Mouse (Mus musculus) A20 (cell line): ENCODE measurements at regions not wholly inside any gene's neighbourhood (a gene's known extent, or its start where the extent isn't known, plus 50 kb on each side); places are given as distances from the start of the nearest gene placed in this dataset.
A peak's percentile ranks its signal among the peaks of the same experiment; 100 is the strongest.

Source experiments
- DNase-seq: peaks from one replicate; pipeline ENCODE4 v3.0.0-alpha.2; 2011; ENCODE audit warnings: low read depth, low spot score

DNA sequence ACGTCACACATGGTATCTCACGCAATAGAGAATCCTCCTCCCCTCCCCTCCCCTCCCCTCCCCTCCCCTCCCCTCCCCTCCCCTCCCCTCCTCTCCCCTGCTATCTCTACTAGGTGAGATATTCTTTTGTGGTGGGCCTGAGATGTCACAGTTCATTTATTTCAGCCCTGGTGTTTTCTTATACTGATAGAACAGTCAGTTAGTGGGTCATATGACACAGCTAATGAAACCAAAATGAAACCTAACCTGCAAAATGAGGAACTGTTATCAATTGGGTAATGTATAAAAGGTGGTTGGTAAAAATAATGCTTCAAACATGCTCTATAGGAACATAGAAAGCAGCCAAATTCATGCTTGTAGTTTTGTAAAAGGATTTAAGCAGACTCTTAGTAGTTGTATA lies 174.5 kb upstream of the Syt1 start:
- DNase-seq, result peak; percentile 27

DNA sequence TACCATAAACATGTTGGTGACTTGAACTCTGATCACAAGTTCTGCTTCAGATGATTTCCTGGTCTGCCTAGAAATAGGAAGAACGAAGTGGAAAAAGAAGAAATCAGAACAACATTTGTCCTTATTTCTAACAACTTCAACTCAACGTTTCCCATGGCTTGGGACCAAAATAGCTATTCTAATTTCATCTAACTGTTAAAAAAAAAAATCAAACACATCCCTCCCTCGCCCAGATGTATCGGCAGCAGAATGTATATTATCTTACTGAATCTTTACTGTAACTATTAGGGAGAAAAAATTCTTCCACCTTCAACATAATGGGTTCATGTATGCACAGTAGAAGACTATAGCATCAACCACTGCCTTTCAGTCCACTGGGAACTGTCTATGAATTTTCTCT lies 169.7 kb upstream of the Syt1 start:
- no peak for DNase-seq

DNA sequence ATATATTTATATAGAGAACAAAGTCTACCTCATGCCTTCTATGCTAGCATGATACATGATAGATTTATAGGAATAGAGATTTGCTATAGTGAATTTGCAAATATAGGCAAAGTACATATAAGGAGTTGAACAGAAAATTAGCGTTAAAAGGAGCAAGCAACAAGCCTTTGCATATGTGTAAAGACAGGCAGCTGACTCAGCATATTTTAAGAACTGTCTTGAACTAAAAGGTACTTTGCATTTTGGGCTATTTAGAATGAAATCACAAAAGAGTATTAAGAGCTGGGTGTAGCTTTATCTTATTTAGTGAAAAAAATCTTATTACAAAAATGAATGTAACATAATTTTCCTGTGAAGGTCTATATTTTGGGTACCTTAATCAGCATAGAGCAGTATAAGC lies 149.9 kb upstream of the Syt1 start:
- no peak for DNase-seq

DNA sequence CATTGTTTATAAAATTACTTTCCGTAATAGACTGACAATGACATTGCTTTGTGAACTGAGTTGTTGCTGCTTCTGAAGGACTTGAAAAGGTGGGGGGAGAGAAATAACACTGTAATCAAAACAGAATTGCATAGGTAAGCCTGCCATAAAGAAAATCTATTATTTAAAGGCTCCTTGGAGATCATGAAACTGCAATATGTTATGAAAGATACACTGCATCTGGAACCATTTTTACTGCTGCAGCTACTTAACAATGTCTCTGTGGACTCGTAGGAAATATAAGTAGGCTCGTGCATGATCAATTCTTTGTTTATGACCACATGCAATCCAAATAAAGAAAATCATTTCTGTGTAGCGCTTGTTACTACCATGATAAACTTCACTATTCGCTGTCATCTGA lies 145.0 kb upstream of the Syt1 start:
- no peak for DNase-seq

DNA sequence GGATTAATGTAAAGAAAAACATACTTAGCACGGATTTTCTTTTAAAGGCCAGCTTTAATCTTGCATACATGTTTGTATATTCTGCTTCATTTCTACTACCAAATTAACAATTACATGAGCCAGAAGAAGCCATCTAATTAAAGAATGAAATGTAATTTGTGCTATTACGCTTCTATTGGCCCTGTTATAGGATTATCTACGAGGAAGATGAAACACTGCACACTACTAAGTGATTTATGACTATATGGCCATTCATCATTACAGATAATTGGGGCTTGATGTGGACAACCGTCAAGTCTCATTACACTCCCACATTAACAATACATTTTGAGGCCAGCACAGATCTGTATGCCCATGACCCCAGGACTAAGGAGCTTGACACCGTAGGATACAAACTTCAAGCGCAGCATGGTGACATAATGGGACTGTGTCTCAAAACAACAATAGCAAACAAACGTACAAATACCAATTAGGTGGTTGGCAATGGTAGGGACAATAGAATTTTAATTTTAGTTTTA lies 129.7 kb upstream of the Syt1 start:
- DNase-seq, result no peak

DNA sequence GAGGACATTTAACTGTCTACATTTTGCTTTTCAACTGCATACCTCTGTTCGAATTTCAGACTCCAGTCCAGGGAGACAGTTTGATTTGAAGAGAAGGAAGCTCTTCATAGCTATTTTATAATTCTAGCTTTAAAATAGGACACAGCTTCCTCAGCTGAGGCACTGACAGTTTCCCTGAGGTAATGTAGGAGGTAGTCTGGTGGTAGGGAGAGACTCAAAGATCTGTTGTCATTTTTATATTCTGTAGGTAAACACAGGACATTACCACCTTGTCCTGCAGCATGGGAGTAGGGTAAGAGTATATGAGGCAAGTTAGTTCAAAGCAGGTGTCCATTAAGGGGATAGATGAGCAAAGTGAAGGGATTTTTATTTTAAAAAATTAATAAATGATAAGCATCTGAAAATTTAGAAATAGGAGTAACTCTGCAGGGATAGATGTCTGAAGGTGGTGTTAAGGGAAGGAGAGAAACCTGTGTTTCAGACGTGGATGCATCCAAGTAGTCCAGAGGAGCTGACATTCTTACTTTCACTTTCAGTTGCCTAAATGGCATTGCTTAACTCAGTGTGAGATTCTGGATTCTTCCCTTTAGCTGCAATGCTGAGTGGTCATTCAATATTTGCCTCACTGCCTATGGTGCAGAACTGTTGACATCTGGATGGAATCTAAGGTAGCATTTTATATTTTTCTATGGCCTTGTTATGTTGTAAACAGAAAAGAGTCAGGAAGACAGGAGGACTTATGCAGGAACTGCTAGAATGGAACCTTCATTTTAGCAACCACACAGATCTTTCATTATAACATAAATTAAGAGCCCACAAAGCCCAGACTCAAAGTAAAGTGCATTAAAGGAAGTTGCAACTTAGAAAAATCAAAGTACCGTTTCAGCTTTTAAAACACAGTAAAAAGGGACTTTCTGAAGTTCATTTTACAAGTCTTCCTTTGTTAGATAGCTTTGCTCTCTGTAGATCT lies 126.3 kb upstream of the Syt1 start:
- DNase-seq, result peak; percentile 48

DNA sequence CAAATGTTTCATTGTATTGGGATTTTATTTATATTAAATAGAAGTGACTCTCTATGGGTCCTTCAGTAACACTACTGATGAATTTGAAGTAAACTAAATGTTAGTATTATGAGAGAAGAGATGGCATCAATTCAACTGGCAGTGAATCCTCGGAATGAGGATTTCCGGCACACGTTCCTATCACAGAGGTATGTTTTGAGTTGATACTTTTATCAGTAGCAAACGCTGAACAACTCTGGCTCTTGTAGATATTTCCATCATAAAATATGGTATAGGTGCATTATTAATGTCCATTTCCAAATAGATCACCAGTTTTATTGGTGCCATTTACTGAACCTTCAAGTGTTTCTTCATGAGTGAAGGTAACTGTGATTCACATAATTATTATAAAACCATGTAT lies 123.7 kb upstream of the Syt1 start:
- DNase-seq, result no peak

DNA sequence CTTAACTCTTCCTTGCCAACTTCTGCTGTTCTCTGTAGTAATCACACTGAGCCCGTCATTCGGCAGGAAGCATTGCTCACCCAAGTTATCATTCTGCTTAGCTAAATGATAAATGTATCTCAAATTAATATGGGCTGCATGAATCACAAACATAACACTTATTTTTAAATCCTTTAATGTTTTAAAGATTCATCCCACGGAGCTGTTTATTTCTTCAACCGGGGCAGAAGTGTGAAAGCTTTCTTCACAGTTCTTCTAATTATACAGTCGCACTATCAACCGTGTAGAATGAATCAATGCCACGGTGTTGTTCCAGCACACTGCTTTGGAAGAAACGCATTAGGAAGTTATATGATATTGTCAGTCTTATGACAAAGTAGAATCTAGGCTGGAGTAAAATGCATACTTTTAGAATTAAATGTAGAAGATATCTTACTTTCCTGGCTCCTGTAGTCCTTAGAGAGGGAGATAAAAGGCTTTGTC lies 121.3 kb upstream of the Syt1 start:
- DNase-seq, result no peak

DNA sequence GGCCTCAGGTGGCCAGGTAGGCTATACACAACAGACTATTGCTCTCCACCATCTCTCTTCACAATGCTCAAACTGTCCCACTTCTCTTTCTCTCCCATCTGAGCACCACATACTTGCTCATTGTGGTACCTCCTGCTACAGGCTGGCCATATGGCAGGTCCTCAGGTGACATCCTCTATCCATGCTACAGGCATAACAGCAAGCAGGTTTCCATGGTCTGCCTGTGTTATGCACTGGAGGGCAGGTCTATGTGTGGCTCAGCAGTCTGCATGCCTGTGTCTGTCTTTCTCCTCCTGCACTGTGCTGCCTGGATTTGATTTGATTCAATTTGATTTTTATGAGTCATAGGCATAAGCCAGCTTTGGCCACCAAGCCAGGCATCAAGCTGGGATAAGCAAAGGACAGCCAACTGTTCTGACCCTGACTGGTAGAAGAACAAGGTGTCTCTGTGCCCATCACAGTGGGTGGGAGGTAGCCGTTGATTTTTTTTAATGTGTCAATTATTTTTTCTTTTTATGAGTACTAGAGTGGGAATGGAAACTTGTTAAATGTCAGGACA lies 118.8 kb upstream of the Syt1 start:
- no peak for DNase-seq

DNA sequence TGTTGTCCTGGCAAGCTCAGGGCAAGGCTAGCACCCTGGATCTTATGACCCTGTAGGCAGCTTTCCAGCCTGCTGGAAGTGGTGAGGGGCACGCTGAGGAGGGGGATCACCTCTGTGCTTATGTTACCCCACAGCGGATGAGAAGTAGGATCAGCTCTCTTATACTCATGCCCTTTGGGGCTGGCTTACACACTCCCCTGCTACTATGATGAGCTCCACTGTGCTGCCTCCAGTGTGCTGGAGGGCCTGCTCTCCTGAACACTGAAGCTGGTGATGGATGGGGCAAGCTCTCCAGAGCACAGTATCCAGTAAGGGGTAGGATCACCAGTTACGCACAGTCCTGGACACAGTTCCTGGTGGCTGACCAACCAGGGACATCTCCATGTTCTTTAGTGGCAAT lies 118.3 kb upstream of the Syt1 start:
- no peak for DNase-seq

DNA sequence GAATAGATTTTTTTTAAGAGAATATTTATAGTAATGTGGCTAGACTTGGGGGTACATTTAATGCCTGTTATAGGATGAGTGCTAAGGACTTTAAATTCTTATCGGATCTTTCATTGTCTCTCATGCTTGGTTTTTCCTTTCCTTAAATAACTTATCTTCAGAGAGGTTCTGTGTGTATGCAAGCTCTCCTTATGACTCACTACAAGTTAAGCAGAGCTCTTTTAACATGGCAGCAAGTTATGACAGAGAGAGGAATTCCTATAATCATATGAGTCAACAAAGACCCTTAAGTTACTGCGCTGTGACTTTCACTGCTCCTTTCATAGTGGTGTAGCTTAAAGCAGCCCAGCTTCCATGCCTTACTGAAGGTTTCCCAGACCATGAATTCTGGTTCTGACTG lies 115.9 kb upstream of the Syt1 start:
- no peak for DNase-seq

DNA sequence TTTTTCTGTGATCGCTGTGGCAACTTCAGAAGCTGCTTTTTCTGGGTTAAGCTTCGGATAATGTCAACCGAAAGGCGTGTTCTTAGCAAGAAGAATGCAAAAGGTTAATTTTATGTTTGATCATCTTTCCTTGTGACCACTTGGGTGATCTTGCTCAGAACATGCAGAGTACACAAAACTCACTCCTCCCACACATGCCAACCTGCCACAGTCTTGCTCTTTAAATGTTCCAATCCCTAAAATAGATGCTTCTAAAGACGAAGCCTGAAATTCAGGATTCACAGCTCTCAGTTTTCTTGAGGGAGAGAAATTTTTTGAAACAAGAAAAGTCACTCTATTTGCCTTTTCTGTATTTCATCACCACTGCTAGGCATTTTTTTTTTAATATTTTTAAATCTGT lies 106.4 kb upstream of the Syt1 start:
- DNase-seq, result no peak

DNA sequence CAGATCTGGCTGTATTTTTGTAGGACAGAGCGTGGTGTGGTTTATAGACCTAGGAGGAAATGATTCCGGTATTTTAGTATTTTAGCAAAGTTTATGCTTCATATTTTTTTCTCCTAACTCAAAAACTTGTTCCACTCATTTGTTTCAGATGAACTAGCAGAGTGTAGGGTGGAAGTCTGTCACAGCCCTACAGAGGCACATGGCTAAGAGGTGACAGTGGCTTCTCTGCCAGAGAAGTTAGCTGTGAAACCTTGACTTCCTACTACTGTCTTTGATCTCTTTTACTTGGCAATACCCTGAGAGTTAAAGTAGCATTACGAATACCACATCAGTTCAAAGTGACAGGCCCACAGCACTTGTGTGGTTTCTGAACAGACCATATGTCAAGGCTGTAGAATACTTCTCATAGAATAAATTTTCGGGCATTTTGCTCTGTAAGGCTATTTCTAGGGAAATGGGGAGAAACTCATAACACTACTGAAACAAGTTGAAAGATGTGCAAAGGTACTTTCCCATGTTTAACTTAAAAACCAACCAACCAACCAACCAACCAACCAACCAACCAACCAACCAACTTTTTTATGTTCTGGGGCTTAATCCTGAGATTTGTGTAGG lies 104.3 kb upstream of the Syt1 start:
- DNase-seq, result no peak

DNA sequence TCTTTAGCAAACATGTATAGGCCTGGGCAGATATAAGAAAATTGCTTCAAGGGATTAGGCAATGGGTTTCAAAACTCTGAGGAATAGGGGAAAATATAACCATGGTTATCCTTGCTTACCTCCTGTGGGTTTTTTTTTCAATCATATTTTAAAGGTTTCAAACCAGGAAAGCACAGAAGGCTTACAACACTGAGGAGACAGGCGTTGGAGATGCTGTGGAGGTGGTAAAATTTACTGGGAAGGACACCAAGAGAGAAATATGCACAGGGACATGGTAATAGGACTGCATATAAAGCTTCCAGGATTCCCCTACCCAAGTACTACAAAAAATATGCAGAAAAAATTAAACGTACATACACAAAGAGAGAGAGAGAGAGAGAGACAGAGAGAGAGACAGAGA lies 95.0 kb upstream of the Syt1 start:
- DNase-seq, result no peak

DNA sequence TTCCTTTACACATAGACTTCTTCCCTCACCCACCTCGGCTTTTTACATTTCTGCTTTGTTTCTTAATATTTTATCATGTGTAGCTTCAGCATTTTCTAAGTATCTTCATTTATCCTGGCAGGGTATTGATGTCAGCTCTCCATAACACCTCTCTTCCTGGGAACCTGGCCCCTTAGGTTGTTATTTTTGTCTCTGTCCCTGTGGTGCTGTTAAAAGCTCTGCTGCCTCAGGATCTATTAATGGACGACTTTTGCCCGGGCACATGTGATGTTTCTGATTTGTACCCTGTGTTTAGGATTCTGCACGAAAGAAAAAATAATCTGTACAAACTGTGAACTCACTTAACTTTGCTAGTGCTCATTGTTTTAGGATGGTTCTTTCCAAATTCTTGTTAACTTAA lies 81.4 kb upstream of the Syt1 start:
- no peak for DNase-seq

DNA sequence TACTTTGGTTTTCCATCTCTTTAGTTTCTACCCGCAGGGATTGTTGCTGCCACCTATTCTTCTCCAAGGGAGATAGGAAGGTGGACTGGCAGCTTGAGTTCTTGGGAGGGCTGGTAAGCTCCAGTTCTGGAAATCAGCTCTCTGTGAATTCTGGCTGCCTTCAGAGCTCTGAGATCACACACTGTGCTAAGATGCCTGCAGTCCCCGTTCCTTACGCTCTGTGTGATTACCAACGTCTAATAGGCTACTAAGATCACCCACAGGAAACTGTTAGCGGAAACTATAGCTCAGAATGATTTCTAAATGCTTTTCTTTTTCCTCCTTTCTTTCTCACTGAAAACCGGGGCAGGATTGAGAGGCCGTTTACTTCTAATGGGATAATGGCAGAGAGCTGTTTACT lies 69.0 kb upstream of the Syt1 start:
- DNase-seq, result no peak

DNA sequence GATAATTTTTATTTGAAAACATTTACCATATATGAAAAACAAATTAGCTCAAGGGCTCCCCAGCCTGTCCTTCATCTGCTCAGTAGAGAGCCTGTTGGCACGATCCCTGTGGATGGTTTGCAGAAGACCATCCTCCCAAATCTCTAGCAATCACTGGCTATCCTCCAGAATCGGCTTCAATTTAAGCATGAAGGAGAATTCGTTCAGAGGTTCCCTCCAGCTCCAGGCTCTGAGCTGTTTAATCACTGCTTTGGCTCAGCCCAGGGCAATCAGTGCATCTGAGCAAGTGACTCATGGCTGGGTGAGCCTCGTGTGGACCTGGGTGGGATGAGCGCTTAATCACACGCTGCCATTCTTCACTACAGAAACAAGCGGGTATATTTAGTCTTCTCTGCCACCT lies 63.4 kb upstream of the Syt1 start:
- DNase-seq, result no peak
